Mouse (Mus musculus) large intestine, adult 2 months (tissue): ENCODE data around the gene Stxbp6. TPM values are rescaled to one million over a fixed set of nuclear protein-coding genes. Genes with fewer than 3 reads are reported as not detected.

Experiments
- DNase-seq: peaks from one replicate; pipeline ENCODE4 v3.0.0-alpha.2; 2012; ENCODE audit warnings: low read depth, low spot score
- WGBS: fragments of 180-500 bp; shearing (Covaris S2); methylation state at CpG from one replicate; pipeline ENCODE4 v1.1.7; 2018; 5-methylcytosine and 5-hydroxymethylcytosine counted together
- polyA plus RNA-seq: library from polyadenylated mRNA; depleted of rRNA; stranded (reverse); fragments of >200 nt; gene quantifications from 2 replicates; pipeline ENCODE4 v1.2.3, GENCODE M21; 2012

Gene Stxbp6
- polyA plus RNA-seq, 1 experiment, result 11.2 TPM

GRCm38 (mm10) chr12:45006569-45006968 is 67.9 kb downstream of the Stxbp6 start:
- no peak for DNase-seq
- 31% methylated on average over 2 of the region's 2 CpGs for WGBS

GRCm38 (mm10) chr12:45006049-45006448 is 68.5 kb downstream of the Stxbp6 start:
- 44% methylated on average over 4 of the region's 4 CpGs for WGBS
- DNase-seq, result no peak

- no peak for DNase-seq
- WGBS, result 42% methylated on average over 1 of the region's 1 CpGs
Observed at GRCm38 (mm10) chr12:45001996-45002395, 72.5 kb downstream of the Stxbp6 start.

- DNase-seq, result no peak
- WGBS, result 90% methylated on average over 4 of the region's 4 CpGs
Observed at GRCm38 (mm10) chr12:44997422-44997821, 77.1 kb downstream of the Stxbp6 start.

- 88% methylated on average over 3 of the region's 3 CpGs for WGBS
- no peak for DNase-seq
Observed at GRCm38 (mm10) chr12:44996897-44997296, 77.6 kb downstream of the Stxbp6 start.

GRCm38 (mm10) chr12:44996274-44996673 is 78.2 kb downstream of the Stxbp6 start:
- 75% methylated on average over 2 of the region's 2 CpGs for WGBS
- DNase-seq, result no peak

GRCm38 (mm10) chr12:44993391-44993790 is 81.1 kb downstream of the Stxbp6 start:
- no peak for DNase-seq
- 88% methylated on average over 3 of the region's 3 CpGs for WGBS

GRCm38 (mm10) chr12:44992847-44993246 is 81.7 kb downstream of the Stxbp6 start:
- WGBS, result 74% methylated on average over 4 of the region's 4 CpGs
- no peak for DNase-seq

- DNase-seq, result no peak
- WGBS, result 81% methylated on average over 9 of the region's 9 CpGs
Observed at GRCm38 (mm10) chr12:44990379-44990778, 84.1 kb downstream of the Stxbp6 start.

GRCm38 (mm10) chr12:44989011-44989410 is 85.5 kb downstream of the Stxbp6 start:
- DNase-seq, result no peak
- 87% methylated on average over 4 of the region's 4 CpGs for WGBS

- DNase-seq, result no peak
- WGBS, result 53% methylated on average over 1 of the region's 1 CpGs
Observed at GRCm38 (mm10) chr12:44987762-44988161, 86.7 kb downstream of the Stxbp6 start.

GRCm38 (mm10) chr12:44979316-44979848 is 95.1 kb downstream of the Stxbp6 start:
- 86% methylated on average over 5 of the region's 5 CpGs for WGBS
- no peak for DNase-seq

- 66% methylated on average over 3 of the region's 3 CpGs for WGBS
- DNase-seq, result no peak
Observed at GRCm38 (mm10) chr12:44975266-44975665, 99.2 kb downstream of the Stxbp6 start.

GRCm38 (mm10) chr12:44971477-44971876 is 103.0 kb downstream of the Stxbp6 start:
- 79% methylated on average over 2 of the region's 2 CpGs for WGBS
- DNase-seq, result no peak

GRCm38 (mm10) chr12:44967448-44967847 is 107.1 kb downstream of the Stxbp6 start:
- DNase-seq, result no peak
- WGBS, result 51% methylated on average over 1 of the region's 1 CpGs

GRCm38 (mm10) chr12:44957474-44957873 is 117.0 kb downstream of the Stxbp6 start:
- DNase-seq, result no peak
- WGBS, result 85% methylated on average over 3 of the region's 3 CpGs

GRCm38 (mm10) chr12:44953121-44953520 is 121.4 kb downstream of the Stxbp6 start:
- WGBS, result 72% methylated on average over 2 of the region's 2 CpGs
- no peak for DNase-seq

- WGBS, result 81% methylated on average over 3 of the region's 3 CpGs
- no peak for DNase-seq
Observed at GRCm38 (mm10) chr12:44952072-44952471, 122.4 kb downstream of the Stxbp6 start.

- 97% methylated on average over 2 of the region's 2 CpGs for WGBS
Observed at GRCm38 (mm10) chr12:44950559-44950958, 124.0 kb downstream of the Stxbp6 start.

GRCm38 (mm10) chr12:44947823-44948222 is 126.7 kb downstream of the Stxbp6 start:
- DNase-seq, result no peak
- 80% methylated on average over 5 of the region's 5 CpGs for WGBS

More at GRCm38 (mm10) chr12:44950559-44950958, 124.0 kb downstream of the Stxbp6 start:
- DNase-seq, result no peak

- 71% methylated on average over 4 of the region's 4 CpGs for WGBS
- DNase-seq, result no peak
Observed at GRCm38 (mm10) chr12:44940325-44940724, 134.2 kb downstream of the Stxbp6 start.

GRCm38 (mm10) chr12:44939106-44939505 is 135.4 kb downstream of the Stxbp6 start:
- DNase-seq, result no peak
- 79% methylated on average over 8 of the region's 8 CpGs for WGBS
